Mouse (Mus musculus) gastrocnemius, postnatal 14 days (tissue): ENCODE data around the gene Ptchd4. TPM values are rescaled to one million over a fixed set of nuclear protein-coding genes. Genes with fewer than 3 reads are reported as not detected.

ENCODE experiments used
- DNase-seq: peaks from one replicate; pipeline ENCODE4 v3.0.0; 2021; ENCODE audit warnings: mixed read lengths
- intact Hi-C: fragments of 180-260 bp; cut with DNase I; formaldehyde crosslinking; loops from one replicate; pipeline ENCODE4 v1.15.1; 2025; ENCODE audit warnings: low total_unique reads
- total RNA-seq, 2 experiments: library from RNA; stranded (reverse); gene quantifications; 2 replicates each; pipeline ENCODE4 v1.2.3; 2021

Gene Ptchd4
- total RNA-seq, 2 experiments from 2014 or later = 0.42 to 0.51 TPM

- intact Hi-C loops = no loop called here
- no peak for DNase-seq
Measured at GRCm38 (mm10) chr17:42393086-42393485, 77.3 kb downstream of the Ptchd4 start.

DNA sequence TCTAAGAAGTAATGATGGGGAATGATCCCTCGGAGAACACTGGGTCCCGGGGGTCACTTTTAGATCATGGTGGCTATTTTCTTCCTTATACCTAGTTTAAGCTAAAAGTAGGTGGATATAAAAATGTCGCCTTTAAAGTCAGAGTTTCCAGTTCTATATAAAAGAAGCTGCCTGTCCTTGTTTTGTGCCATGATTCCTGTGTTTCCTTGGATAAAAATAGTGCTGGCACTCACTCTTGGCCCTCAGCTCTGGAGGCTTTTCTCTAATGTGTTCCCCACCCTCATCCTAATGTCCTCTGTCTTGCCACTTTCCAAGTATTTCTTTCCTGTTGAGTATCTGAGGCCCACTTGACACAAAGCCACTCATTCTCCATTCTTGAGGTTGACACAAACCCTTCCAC lies 79.6 kb downstream of the Ptchd4 start:
- no peak for DNase-seq
- intact Hi-C loops = no loop called here

DNA sequence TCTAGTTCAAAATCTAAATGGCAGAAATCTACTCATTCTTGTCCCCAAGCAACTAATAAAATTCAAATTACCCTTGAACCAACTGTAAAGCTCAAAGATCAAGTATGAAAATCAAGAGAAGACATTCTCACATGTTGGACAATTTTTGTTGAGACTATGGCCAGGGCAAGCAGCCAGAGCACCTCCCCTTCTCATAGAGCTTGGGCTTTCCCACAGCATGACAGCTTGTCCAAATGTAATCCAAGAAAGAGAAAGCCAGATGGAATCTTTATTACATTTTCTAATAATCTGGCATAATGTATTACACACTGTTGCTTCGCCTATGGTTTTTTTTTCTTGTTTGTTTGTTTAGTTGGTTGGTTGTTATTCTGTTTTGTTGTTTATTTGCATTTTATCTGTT lies 102.7 kb downstream of the Ptchd4 start:
- intact Hi-C loops = no loop called here
- DNase-seq = no peak

GRCm38 (mm10) chr17:42427961-42428360 lies 112.2 kb downstream of the Ptchd4 start:
- intact Hi-C loops = no loop called here
- DNase-seq = no peak

DNA sequence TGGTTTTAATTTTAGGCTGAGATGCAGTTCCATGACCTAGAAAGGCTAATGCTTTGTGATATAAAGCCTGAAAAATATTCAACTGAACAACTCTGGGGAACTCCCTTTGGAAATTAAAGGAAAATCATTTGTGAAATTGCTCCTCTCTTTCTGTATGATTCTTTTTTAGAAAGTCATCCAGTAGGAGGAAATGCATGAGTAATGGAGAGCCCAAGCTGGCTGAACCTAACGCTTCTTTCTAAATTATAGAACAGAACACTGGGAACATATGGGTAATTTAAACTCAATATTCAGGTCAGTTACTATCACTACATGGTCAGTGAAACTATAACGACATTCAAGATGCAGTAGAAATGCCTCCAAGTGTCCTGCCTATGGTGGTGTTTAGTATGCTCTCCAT lies 114.6 kb downstream of the Ptchd4 start:
- intact Hi-C loops = no loop called here
- DNase-seq = no peak

DNA sequence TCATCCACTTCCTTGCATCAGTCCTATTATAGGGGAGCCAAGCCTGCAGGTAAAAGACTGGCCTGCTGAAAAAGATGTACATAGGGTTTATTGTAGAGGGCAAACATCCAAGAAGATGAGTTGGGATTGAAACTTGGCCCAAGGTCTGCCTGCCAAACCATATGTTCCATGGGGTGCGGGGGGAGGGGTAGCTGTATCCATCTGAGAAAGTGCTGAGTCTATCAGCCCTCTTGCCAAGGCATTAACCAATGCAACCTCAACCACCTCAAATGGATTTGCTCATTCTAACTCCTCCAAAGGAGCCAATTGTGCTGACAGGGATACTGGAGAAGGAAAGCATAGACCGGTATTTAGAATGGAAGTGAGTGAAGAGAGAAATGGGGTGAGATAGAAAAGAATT lies 136.5 kb downstream of the Ptchd4 start:
- DNase-seq = no peak
- intact Hi-C loops = no loop called here

DNA sequence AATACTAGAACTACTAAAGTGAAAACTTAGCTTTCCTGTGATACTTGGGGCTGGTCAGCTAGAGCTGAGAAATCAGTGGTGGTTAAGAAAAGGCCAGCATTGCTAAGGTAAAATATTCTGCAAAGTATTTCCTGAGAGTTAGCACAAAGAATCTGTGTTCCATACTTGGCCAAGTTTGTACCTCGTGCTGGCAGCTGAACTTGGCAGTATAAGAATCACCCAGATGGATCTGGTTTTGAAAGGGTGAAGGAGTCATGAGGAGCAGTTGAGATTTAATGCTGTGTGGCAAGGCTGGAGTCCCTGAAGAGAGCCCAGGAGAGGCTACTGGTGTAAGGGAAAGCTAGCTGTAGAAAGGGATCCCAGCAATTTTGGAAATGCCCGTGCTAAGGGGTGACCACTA lies 140.7 kb downstream of the Ptchd4 start:
- no peak for DNase-seq
- intact Hi-C loops = no loop called here

- intact Hi-C loops = no loop called here
- no peak for DNase-seq
Measured at GRCm38 (mm10) chr17:42462726-42463125, 147.0 kb downstream of the Ptchd4 start.

DNA sequence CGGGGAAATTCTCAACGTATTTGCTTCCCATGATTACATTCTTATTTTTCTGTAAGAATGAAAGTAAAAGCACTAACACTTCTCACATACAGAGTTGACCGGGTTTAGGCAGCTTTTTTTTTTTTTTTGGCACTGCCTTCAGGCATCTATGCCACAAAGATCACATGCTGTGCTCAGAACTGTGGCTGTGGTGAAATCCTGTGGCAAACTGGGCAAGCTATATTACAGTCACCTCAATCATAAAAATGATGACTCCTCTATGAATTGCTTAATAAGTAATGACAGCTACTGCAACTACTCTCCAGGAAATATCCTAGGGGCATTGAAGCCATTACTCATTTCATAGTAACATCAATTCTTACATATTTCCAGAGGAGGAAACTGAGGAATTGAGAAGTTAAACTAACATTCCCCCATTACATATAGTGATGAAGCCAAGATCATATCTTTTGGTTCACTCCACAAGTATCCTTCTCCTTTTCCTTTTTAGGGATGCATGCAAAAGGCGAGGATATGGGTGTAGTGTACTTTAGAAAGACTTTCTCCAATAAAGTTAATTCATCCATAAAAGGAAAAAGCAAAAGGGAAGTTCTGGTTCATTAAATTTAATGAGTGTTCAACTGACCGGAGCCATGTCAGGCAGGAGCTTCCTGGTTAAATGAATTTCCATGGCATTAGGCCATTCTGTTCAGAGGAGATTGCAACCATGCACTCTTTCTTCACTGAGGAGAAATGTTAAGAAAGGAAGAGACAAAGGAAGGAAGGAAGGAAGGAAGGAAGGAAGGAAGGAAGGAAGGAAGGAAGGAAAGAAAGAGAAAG lies 164.6 kb downstream of the Ptchd4 start:
- intact Hi-C loops = no loop called here
- no peak for DNase-seq

DNA sequence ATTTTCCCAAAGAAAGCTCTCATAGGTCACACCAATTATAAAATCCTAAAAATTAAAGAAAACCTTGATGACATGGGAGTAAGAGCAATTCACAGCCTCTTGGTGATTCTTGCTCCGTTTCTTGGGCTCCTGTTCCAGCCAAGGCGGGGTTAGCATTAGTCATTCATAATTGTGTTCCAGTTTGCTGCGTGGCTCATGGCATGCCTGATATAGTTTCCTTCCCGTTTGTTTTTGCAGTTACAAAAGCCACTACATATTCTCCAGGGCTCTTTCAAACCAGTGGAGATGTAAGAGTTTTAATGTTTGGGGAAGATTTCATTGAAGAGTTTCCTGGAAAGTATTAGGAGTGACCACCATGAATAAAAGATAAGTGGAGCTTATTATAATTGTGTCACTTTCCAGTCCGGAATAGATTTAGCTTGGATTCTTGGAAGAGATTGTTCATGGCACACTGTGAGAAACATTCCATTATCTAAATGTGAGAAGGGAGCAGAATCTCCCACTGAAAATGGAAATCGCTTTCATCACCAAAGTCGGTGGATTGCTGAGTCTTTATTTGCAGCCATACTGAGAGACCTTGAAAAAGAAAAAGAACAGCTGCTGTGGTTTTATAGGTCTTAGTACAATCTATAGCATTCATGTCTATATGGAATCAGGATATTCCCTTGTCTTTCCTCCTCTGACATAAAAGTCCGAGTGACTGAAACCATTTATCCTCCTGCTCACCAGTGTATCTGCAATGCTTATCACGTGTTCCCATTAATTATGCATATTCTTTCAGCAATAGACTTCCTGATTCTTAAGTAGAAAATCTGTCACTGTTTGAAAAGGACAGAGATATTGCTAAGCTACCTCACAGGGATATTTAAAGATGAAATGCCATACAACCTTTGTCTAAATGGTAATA lies 193.9 kb downstream of the Ptchd4 start:
- DNase-seq = peak; percentile 4
- intact Hi-C loops = no loop called here

DNA sequence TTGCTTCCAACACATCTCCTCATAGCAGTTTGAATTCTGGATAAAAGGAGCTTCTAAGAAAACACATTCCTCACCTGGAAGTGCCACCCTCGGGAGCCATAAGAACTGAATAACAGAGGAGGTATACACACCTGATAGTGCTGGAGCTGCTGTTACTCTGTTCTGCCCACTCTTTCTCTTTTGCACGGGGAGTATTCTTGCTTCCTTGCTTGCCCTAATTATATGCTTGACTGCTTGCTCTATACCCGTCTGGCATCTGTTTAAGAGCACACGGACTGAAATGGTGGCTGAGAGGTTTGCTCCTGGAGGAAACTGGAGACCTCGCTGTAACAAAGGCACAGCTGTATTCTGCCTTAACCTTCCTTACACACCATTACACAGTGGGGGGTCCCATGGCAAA lies 214.4 kb downstream of the Ptchd4 start:
- no peak for DNase-seq
- intact Hi-C loops = no loop called here

DNA sequence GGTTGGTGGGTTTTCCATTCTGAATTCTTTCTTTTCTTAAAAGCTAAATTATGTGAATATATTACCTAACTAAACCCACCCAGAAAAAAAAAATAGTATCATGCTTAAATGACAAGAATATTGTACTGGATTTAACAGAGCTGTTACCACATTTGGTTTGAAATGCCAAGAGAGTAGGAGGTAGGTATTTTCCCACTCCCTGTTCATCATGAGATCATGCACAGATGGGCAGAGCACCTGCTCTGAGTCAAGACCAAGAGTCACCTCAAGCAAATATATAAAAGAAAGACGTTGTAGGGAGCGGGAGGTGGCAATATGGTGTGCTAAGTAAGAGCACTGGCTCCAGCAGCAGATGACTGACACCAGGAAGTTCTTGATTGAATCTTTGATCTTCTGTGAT lies 233.8 kb downstream of the Ptchd4 start:
- DNase-seq = no peak
- intact Hi-C loops = no loop called here
